Mouse (Mus musculus) liver, embryonic 18 days (tissue): ENCODE measurements around the gene Tmem273. TPM values are rescaled to one million over a fixed set of nuclear protein-coding genes. Genes with fewer than 3 reads are reported as not detected.

ENCODE experiments used
- polyA plus RNA-seq: library from polyadenylated mRNA; depleted of rRNA; stranded (reverse); fragments of >200 nt; gene quantifications from 2 replicates; pipeline ENCODE4 v1.2.3, GENCODE M21; 2012; rRNA removed

The Tmem273 gene
- polyA plus RNA-seq = 2.3 and 2.4 TPM in 2 replicates

GRCm38 (mm10) chr14:32785556-32786130, at the start of gene Tmem273:
Gene Tmem273, plus strand, starts transcription at chr14:32785963.

GRCm38 (mm10) chr14:32833847-32834246, 48.1 kb downstream of the Tmem273 start, which contains the start of gene Fam170b:
Gene Fam170b, plus strand, starts transcription at chr14:32833962.

GRCm38 (mm10) chr14:32856681-32857328, 71.0 kb downstream of the Tmem273 start, which contains the start of gene Vstm4:
Gene Vstm4, plus strand, starts transcription at chr14:32856756.

Other genes starting within 250 kb of the Tmem273 start
- gene Prrxl1, start 186.6 kb upstream of the Tmem273 start, polyA plus RNA-seq = not detected in 2 replicates
- gene 3425401B19Rik, start 100.7 kb upstream of the Tmem273 start, polyA plus RNA-seq = 0.02 TPM in 2 replicates
- 0.05 and 0.06 TPM in 2 replicates for gene Fam170b, start 48.0 kb downstream of the Tmem273 start, polyA plus RNA-seq
- 3.9 and 4.2 TPM in 2 replicates for gene Vstm4, start 70.8 kb downstream of the Tmem273 start, polyA plus RNA-seq
- 0.02 and 0.09 TPM in 2 replicates for gene Lrrc18, start 205.4 kb downstream of the Tmem273 start, polyA plus RNA-seq